Mouse (Mus musculus) heart, postnatal 0 days (tissue): ENCODE measurements around the gene Nrg3. TPM values are rescaled to one million over a fixed set of nuclear protein-coding genes. Genes with fewer than 3 reads are reported as not detected.

Experiments
- ATAC-seq: fragments of 200-750 bp; cut with Nextera tagmentation; 2 replicates; pipeline ENCODE4 v1.8.0; 2017; ENCODE audit warnings: low read depth, moderate number of reproducible peaks, moderate library complexity; ENCODE audit not compliant: insufficient read depth
- DNase-seq: peaks from one replicate; pipeline ENCODE4 v3.0.0-alpha.2; 2016; ENCODE audit warnings: low spot score
- H3K27ac ChIP-seq: fragments of 300-500 bp; sonication (generic); 2 replicates; pipeline ENCODE4 v1.5.1; 2014; ENCODE audit warnings: low read depth, mild to moderate bottlenecking
- H3K27me3 ChIP-seq: fragments of 300-500 bp; sonication (generic); 2 replicates; pipeline ENCODE4 v1.6.1; 2014; ENCODE audit warnings: low read length, mixed read lengths; ENCODE audit not compliant: control insufficient read depth, insufficient read depth
- H3K36me3 ChIP-seq: fragments of 300-500 bp; sonication (generic); replicated peaks from 2 replicates; pipeline ENCODE4 v1.6.1; 2014; ENCODE audit warnings: low read length, mixed read lengths; ENCODE audit not compliant: control insufficient read depth, insufficient read depth
- H3K4me1 ChIP-seq: fragments of 300-500 bp; sonication (generic); 2 replicates; pipeline ENCODE4 v1.6.1; 2014; ENCODE audit warnings: antibody characterized with exemption; ENCODE audit not compliant: control insufficient read depth, insufficient read depth
- H3K4me2 ChIP-seq: fragments of 300-500 bp; sonication (generic); 2 replicates; pipeline ENCODE4 v1.6.1; 2014; ENCODE audit warnings: low read depth, mild to moderate bottlenecking, low read length, moderate library complexity
- H3K4me3 ChIP-seq: fragments of 300-500 bp; sonication (generic); 2 replicates; pipeline ENCODE4 v1.5.1; 2014; ENCODE audit warnings: low read depth, low read length
- H3K9ac ChIP-seq: fragments of 300-500 bp; sonication (generic); replicated peaks from 2 replicates; pipeline ENCODE4 v1.6.1; 2014; ENCODE audit warnings: low read depth, low read length, mixed read lengths
- H3K9me3 ChIP-seq: fragments of 300-500 bp; sonication (generic); replicated peaks from 2 replicates; pipeline ENCODE4 v1.6.1; 2016; ENCODE audit warnings: low read length; ENCODE audit not compliant: control insufficient read depth
- CTCF ChIP-seq: IDR thresholded peaks from 2 replicates; pipeline ENCODE4 v1.5.1; 2016; ENCODE audit warnings: antibody characterized with exemption, control low read depth, low read depth
- EP300 ChIP-seq: IDR thresholded peaks from 2 replicates; pipeline ENCODE4 v1.6.1; 2016; ENCODE audit warnings: antibody characterized with exemption, low read depth
- WGBS: fragments of 180-500 bp; shearing (Covaris S2); extraction: QIAGEN DNeasy Blood & Tissue Kit; methylation state at CpG from one replicate; pipeline ENCODE4 v1.1.7; 2014; 5-methylcytosine and 5-hydroxymethylcytosine counted together
- polyA plus RNA-seq: library from polyadenylated mRNA; unstranded; fragments of >200 nt; fragmentation: Nextera tagmentation; extraction: Ambion mirVana; gene quantifications from 2 replicates; pipeline ENCODE4 v1.2.1, GENCODE M21; 2015
- total RNA-seq: library from RNA; depleted of rRNA; stranded (reverse); fragments of >200 nt; gene quantifications from 2 replicates; pipeline ENCODE4 v1.2.3, GENCODE M21; 2014; ENCODE audit warnings: low replicate concordance

Nrg3 gene
- total and polyA plus RNA-seq, 2 experiments from 2014 or later = not detected

GRCm38 (mm10) chr14:39044290-39044689, 428.6 kb downstream of the Nrg3 start:
- ATAC-seq = no peak
- H3K27me3 ChIP-seq = no peaks in the 10 kb centered on the region
- TF ChIP-seq EP300 = no peak
- no peak for TF ChIP-seq CTCF
- no peak for DNase-seq
- H3K9ac ChIP-seq = no peak overlapping the region
- no peak overlapping the region for H3K27ac ChIP-seq
- H3K9me3 ChIP-seq = no peaks in the 10 kb centered on the region
- no peaks in the 10 kb centered on the region for H3K36me3 ChIP-seq
- WGBS = 61% methylated on average over 1 of the region's 1 CpGs
- no peaks in the 10 kb centered on the region for H3K4me1 ChIP-seq
- no peak overlapping the region for H3K4me2 ChIP-seq
- H3K4me3 ChIP-seq = no peak overlapping the region

DNA sequence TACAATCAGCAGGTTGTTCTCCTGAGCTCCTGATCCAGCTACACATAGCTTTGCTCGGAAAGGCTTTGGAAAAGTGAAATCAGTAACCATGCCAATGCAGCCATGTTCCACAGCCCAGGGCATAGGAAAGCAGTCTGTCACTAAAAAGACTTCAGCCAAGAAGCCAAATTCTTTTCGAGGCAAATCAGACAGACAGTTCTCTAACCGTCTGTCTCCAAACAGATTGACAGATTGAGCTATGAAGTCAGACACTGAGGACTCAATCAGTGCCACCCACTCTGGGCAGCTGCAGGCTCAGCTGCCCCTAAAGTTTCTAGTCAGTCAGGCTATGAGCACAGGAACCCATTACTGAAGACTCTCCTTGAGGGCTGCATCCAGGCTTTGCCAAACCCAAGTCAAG, 429.1 kb downstream of the Nrg3 start:
- Histone ChIP-seq H3K27me3 (no peaks in the 10 kb centered on the region), H3K4me3 (no peak overlapping the region), H3K27ac (no peak overlapping the region), H3K9me3 (no peaks in the 10 kb centered on the region), H3K9ac (no peak overlapping the region), H3K4me1 (no peaks in the 10 kb centered on the region), H3K4me2 (no peak overlapping the region), H3K36me3 (no peaks in the 10 kb centered on the region)
- no peak for ATAC-seq
- TF ChIP-seq EP300 (no peak), CTCF (no peak)
- WGBS = 54% methylated on average over 3 of the region's 3 CpGs
- no peak for DNase-seq

GRCm38 (mm10) chr14:39043384-39043783, 429.5 kb downstream of the Nrg3 start:
- DNase-seq = no peak
- no peak for ATAC-seq
- Histone ChIP-seq H3K4me3 (no peak overlapping the region), H3K36me3 (no peaks in the 10 kb centered on the region), H3K9ac (no peak overlapping the region), H3K9me3 (no peaks in the 10 kb centered on the region), H3K27ac (no peak overlapping the region), H3K4me2 (no peak overlapping the region), H3K27me3 (no peaks in the 10 kb centered on the region), H3K4me1 (no peaks in the 10 kb centered on the region)
- WGBS = 63% methylated on average over 5 of the region's 5 CpGs
- TF ChIP-seq EP300 (no peak), CTCF (no peak)

DNA sequence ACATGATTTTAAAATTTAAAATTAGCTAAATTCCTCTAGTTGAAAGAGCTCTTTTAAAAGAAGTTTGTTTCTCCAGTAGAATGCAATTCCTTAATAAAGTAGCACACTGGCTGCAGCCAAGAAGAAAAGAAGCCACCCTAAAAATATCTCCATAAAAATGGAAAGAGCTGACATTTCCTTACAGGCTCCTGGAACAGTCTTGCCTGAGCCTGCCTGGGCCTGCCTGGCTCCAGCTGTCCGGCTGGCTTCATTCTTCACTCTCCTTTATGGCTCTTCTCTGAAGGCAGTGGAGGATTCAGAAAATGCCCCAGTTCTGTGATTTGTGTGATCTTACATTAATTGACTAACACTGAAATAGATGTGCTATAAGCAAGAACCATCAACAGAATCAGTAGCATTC, 433.8 kb downstream of the Nrg3 start:
- no peak for ATAC-seq
- H3K4me3 ChIP-seq = no peak overlapping the region

DNA sequence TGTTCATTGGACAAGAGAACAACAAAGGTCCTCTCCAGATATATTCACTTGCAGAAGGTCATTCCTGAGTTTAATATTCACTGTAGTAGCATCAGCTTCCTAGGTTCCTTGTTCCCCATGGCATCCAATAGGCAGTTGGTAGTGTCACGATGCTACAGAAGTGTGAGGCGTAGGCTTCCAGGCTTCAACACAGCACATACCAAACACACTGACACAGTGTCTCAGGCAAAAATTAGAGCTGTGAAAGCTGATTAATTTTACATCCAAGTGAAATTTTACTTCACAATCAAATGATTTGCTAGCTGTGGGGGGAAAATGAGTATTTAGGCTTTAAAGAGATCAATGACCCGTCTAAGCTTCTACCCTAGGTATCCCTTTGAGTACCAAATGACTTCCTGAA, 438.4 kb downstream of the Nrg3 start:
- whole genome bisulfite sequencing = 85% methylated on average over 3 of the region's 3 CpGs
- Histone ChIP-seq H3K27ac (no peak overlapping the region), H3K4me1 (no peaks in the 10 kb centered on the region), H3K4me3 (no peak overlapping the region), H3K4me2 (no peak overlapping the region), H3K9ac (no peak overlapping the region), H3K36me3 (no peaks in the 10 kb centered on the region), H3K27me3 (no peaks in the 10 kb centered on the region), H3K9me3 (no peaks in the 10 kb centered on the region)
- DNase-seq = no peak
- TF ChIP-seq CTCF = no peak
- no peak for TF ChIP-seq EP300
- ATAC-seq = no peak

More for the DNA sequence above, 433.8 kb downstream of the Nrg3 start:
- Histone ChIP-seq H3K36me3 (no peaks in the 10 kb centered on the region), H3K27me3 (no peaks in the 10 kb centered on the region), H3K27ac (no peak overlapping the region), H3K4me1 (no peaks in the 10 kb centered on the region), H3K4me2 (no peak overlapping the region), H3K9ac (no peak overlapping the region), H3K9me3 (no peaks in the 10 kb centered on the region)
- no peak for DNase-seq
- no peak for TF ChIP-seq CTCF
- no peak for TF ChIP-seq EP300
- 72% methylated on average over 1 of the region's 1 CpGs for WGBS

DNA sequence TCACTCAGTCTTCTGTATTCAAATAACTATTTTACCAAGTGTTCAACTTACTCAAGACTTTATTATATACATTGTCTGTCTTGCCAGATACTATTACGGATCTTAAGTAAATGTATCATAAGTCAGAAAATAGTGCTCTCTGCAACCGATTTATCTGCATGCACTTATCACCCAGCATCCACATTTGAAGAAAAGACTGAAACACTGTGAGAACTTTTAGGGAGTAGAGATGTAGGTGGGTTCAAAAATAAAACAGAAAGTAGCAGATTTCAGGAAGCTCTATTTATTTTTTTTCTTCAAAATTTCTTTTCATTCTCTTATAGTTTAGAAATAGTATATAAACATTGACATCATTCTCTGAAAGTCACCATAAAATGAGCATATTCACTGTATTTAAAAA, 449.8 kb downstream of the Nrg3 start:
- no peak for DNase-seq
- ATAC-seq = no peak
- WGBS = 58% methylated on average over 2 of the region's 2 CpGs
- no peaks in the 10 kb centered on the region for H3K4me1 ChIP-seq
- H3K27me3 ChIP-seq = no peaks in the 10 kb centered on the region
- H3K9ac ChIP-seq = no peak overlapping the region
- TF ChIP-seq CTCF = no peak
- no peak for TF ChIP-seq EP300
- no peaks in the 10 kb centered on the region for H3K36me3 ChIP-seq
- no peak overlapping the region for H3K4me3 ChIP-seq
- no peak overlapping the region for H3K27ac ChIP-seq
- H3K9me3 ChIP-seq = 0 out of 2 replicates have a peak, but pooled peaks cover 3% of the 10 kb centered on the region
- no peak overlapping the region for H3K4me2 ChIP-seq
